In genomic region chr1:174523512-174523828, GRCm38 (mm10) we compare ENCODE assay signal across 21 mouse cellular contexts. TPM values are rescaled to one million over a fixed set of nuclear protein-coding genes. Genes with fewer than 3 reads are reported as not detected.
A peak's percentile ranks its signal among the peaks of the same experiment; 100 is the strongest.
DNase-seq lines count a peak whose midpoint lies in the region; ATAC-seq and TF ChIP-seq lines count a peak whose summit lies in the region.
"Had no signal": no experiment of that assay in that cellular context is flagged by ENCODE, and none has a peak within 500 bp of the region (broad histone marks: within the 10 kb centered on the region; RNA-seq: fewer than 3 reads in every experiment).

No protein-coding gene starts in this region.

- no peak overlapping the region for H3K27ac ChIP-seq in forebrain, embryonic 11.5 days (ENCODE audit: low read depth, low read length)
- no peak overlapping the region for H3K27ac ChIP-seq in forebrain, embryonic 16.5 days (ENCODE audit: low read length)
- H3K27ac ChIP-seq in hindbrain, postnatal 0 days = peak overlapping the region; percentile 80; the same call in 1 of the 2 replicates
- no peak overlapping the region for H3K27ac ChIP-seq in hindbrain, embryonic 10.5 days
- H3K27ac ChIP-seq in midbrain, embryonic 11.5 days (ENCODE audit: low read depth, low read length) = no peak overlapping the region
- H3K27ac ChIP-seq in midbrain, embryonic 16.5 days (ENCODE audit: low read length) = no peak overlapping the region
- 0 out of 2 replicates have a peak overlapping the region, but pooled peaks have one; percentile 13 for H3K27ac ChIP-seq in midbrain, embryonic 15.5 days
- H3K27ac ChIP-seq in intestine, embryonic 16.5 days (ENCODE audit: low read length) = no peak overlapping the region
- H3K27ac ChIP-seq: embryonic facial prominence, embryonic 15.5 days; heart, embryonic 15.5 days had no signal

- H3K9ac ChIP-seq in forebrain, embryonic 11.5 days (ENCODE audit: low read length) = no peak overlapping the region
- no peak overlapping the region for H3K9ac ChIP-seq in forebrain, embryonic 16.5 days (replicated peaks; ENCODE audit: low read depth, low read length)
- H3K9ac ChIP-seq in hindbrain, postnatal 0 days (replicated peaks; ENCODE audit: low read length) = no peak overlapping the region
- no peak overlapping the region for H3K9ac ChIP-seq in midbrain, embryonic 11.5 days (ENCODE audit: low read length)
- H3K9ac ChIP-seq in midbrain, embryonic 16.5 days (ENCODE audit: low read depth, low read length) = no peak overlapping the region
- H3K9ac ChIP-seq in midbrain, embryonic 15.5 days = no peak overlapping the region
- no peak overlapping the region for H3K9ac ChIP-seq in intestine, embryonic 16.5 days (ENCODE audit: low read depth, low read length)
- H3K9ac ChIP-seq: embryonic facial prominence, embryonic 15.5 days; heart, embryonic 15.5 days had no signal

- H3K9me3 ChIP-seq in forebrain, embryonic 11.5 days (ENCODE audit: control insufficient read depth, low read length) = no peaks in the 10 kb centered on the region
- no peaks in the 10 kb centered on the region for H3K9me3 ChIP-seq in forebrain, embryonic 16.5 days (ENCODE audit: control insufficient read depth, low read length)
- H3K9me3 ChIP-seq in hindbrain, postnatal 0 days (ENCODE audit: low read length) = no peaks in the 10 kb centered on the region
- H3K9me3 ChIP-seq in hindbrain, embryonic 10.5 days = no peaks in the 10 kb centered on the region
- H3K9me3 ChIP-seq in midbrain, embryonic 11.5 days (ENCODE audit: control insufficient read depth, low read length) = no peaks in the 10 kb centered on the region
- no peaks in the 10 kb centered on the region for H3K9me3 ChIP-seq in midbrain, embryonic 16.5 days (replicated peaks; ENCODE audit: control insufficient read depth, low read length, poor library complexity, severe bottlenecking)
- no peaks in the 10 kb centered on the region for H3K9me3 ChIP-seq in midbrain, embryonic 15.5 days
- no peaks in the 10 kb centered on the region for H3K9me3 ChIP-seq in intestine, embryonic 16.5 days (ENCODE audit: control insufficient read depth, low read length)
- H3K9me3 ChIP-seq: embryonic facial prominence, embryonic 15.5 days; heart, embryonic 15.5 days had no signal

- H3K27me3 ChIP-seq in forebrain, embryonic 11.5 days (ENCODE audit: control insufficient read depth, insufficient read depth, low read length) = no peaks in the 10 kb centered on the region
- no peaks in the 10 kb centered on the region for H3K27me3 ChIP-seq in forebrain, embryonic 16.5 days (replicated peaks; ENCODE audit: control insufficient read depth, insufficient read depth, low read length)
- no peaks in the 10 kb centered on the region for H3K27me3 ChIP-seq in hindbrain, postnatal 0 days (ENCODE audit: insufficient read depth, low read length)
- H3K27me3 ChIP-seq in hindbrain, embryonic 10.5 days (ENCODE audit: insufficient read depth, poor library complexity, severe bottlenecking) = no peaks in the 10 kb centered on the region
- H3K27me3 ChIP-seq in midbrain, embryonic 11.5 days (ENCODE audit: control insufficient read depth, insufficient read depth, low read length) = no peaks in the 10 kb centered on the region
- no peaks in the 10 kb centered on the region for H3K27me3 ChIP-seq in midbrain, embryonic 16.5 days (ENCODE audit: control insufficient read depth, insufficient read depth, low read depth, low read length)
- H3K27me3 ChIP-seq in midbrain, embryonic 15.5 days (replicated peaks) = no peaks in the 10 kb centered on the region
- H3K27me3 ChIP-seq in intestine, embryonic 16.5 days (replicated peaks; ENCODE audit: control insufficient read depth, insufficient read depth, low read length) = no peaks in the 10 kb centered on the region
- H3K27me3 ChIP-seq: embryonic facial prominence, embryonic 15.5 days; heart, embryonic 15.5 days had no signal

- H3K4me1 ChIP-seq in forebrain, embryonic 11.5 days (replicated peaks; ENCODE audit: control insufficient read depth, insufficient read depth, low read length) = peaks cover 2% of the 10 kb centered on the region; the same call in 1 of the 2 replicates
- peaks cover 5% of the 10 kb centered on the region; the same call in 1 of the 2 replicates for H3K4me1 ChIP-seq in forebrain, embryonic 16.5 days (replicated peaks; ENCODE audit: control insufficient read depth, insufficient read depth, low read length)
- H3K4me1 ChIP-seq in hindbrain, postnatal 0 days (ENCODE audit: insufficient read depth, low read length) = peaks cover 13% of the 10 kb centered on the region
- peaks cover 11% of the 10 kb centered on the region; the same call in 1 of the 2 replicates for H3K4me1 ChIP-seq in hindbrain, embryonic 10.5 days (replicated peaks)
- H3K4me1 ChIP-seq in midbrain, embryonic 11.5 days (ENCODE audit: control insufficient read depth, insufficient read depth, low read length) = peaks cover 9% of the 10 kb centered on the region; the same call in 1 of the 2 replicates
- peaks cover 14% of the 10 kb centered on the region for H3K4me1 ChIP-seq in midbrain, embryonic 16.5 days (ENCODE audit: control insufficient read depth, insufficient read depth, low read length)
- H3K4me1 ChIP-seq in midbrain, embryonic 15.5 days = peaks cover 15% of the 10 kb centered on the region; the same call in 1 of the 2 replicates
- no peaks in the 10 kb centered on the region for H3K4me1 ChIP-seq in intestine, embryonic 16.5 days (ENCODE audit: control insufficient read depth, insufficient read depth, low read length)
- H3K4me1 ChIP-seq: embryonic facial prominence, embryonic 15.5 days; heart, embryonic 15.5 days had no signal

- no peak overlapping the region for H3K4me3 ChIP-seq in forebrain, embryonic 11.5 days (ENCODE audit: low read depth, low read length)
- no peak overlapping the region for H3K4me3 ChIP-seq in forebrain, embryonic 16.5 days (replicated peaks; ENCODE audit: low read length)
- no peak overlapping the region for H3K4me3 ChIP-seq in hindbrain, postnatal 0 days (ENCODE audit: low read length)
- H3K4me3 ChIP-seq in hindbrain, embryonic 10.5 days = no peak overlapping the region
- H3K4me3 ChIP-seq in midbrain, embryonic 11.5 days (ENCODE audit: low read depth, low read length) = no peak overlapping the region
- H3K4me3 ChIP-seq in midbrain, embryonic 16.5 days (ENCODE audit: low read depth, low read length) = no peak overlapping the region
- no peak overlapping the region for H3K4me3 ChIP-seq in midbrain, embryonic 15.5 days
- H3K4me3 ChIP-seq in intestine, embryonic 16.5 days (ENCODE audit: low read length) = no peak overlapping the region
- H3K4me3 ChIP-seq: embryonic facial prominence, embryonic 15.5 days; erythroblast, embryonic 14.5 days; heart, embryonic 15.5 days had no signal

- no peak for TF ChIP-seq CTCF in hindbrain, postnatal 0 days (IDR thresholded peaks at IDR 0.05; ENCODE audit: low read depth)

- 53% methylated on average over 1 of the region's 1 CpGs for WGBS in forebrain, embryonic 11.5 days
- WGBS in forebrain, embryonic 16.5 days = 44% methylated on average over 1 of the region's 1 CpGs
- 54% methylated on average over 1 of the region's 1 CpGs for WGBS in hindbrain, postnatal 0 days
- 59% methylated on average over 1 of the region's 1 CpGs for WGBS in hindbrain, embryonic 10.5 days
- WGBS in midbrain, embryonic 11.5 days = 50% methylated on average over 1 of the region's 1 CpGs
- 18% methylated on average over 1 of the region's 1 CpGs for WGBS in midbrain, embryonic 16.5 days
- WGBS in midbrain, embryonic 15.5 days = 37% methylated on average over 1 of the region's 1 CpGs
- WGBS in intestine, embryonic 16.5 days = 21% methylated on average over 1 of the region's 1 CpGs

- no peak for DNase-seq in forebrain, embryonic 11.5 days (ENCODE audit: low spot score)
- no peak for DNase-seq in hindbrain, postnatal 0 days (ENCODE audit: low spot score)
- DNase-seq in hindbrain, embryonic 10.5 days (ENCODE audit: low spot score) = no peak
- DNase-seq in midbrain, embryonic 11.5 days (ENCODE audit: low spot score, missing footprints) = no peak
- DNase-seq: adrenal gland, adult 8-10 months; adrenal gland, postnatal 36 days; B cell, adult 2 months; cerebellum, adult 2 months; gastrocnemius, postnatal 10 days; heart, adult 18-20 months; heart, postnatal 14 days had no signal

- H3K36me3 ChIP-seq in forebrain, embryonic 11.5 days (ENCODE audit: control insufficient read depth, insufficient read depth, low read length) = no peaks in the 10 kb centered on the region
- H3K36me3 ChIP-seq in forebrain, embryonic 16.5 days (ENCODE audit: control insufficient read depth, insufficient read depth) = no peaks in the 10 kb centered on the region
- H3K36me3 ChIP-seq in hindbrain, postnatal 0 days (ENCODE audit: insufficient read depth, low read length) = no peaks in the 10 kb centered on the region
- peaks cover 11% of the 10 kb centered on the region; the same call in 1 of the 2 replicates for H3K36me3 ChIP-seq in hindbrain, embryonic 10.5 days
- H3K36me3 ChIP-seq in midbrain, embryonic 11.5 days (ENCODE audit: control insufficient read depth, insufficient read depth, low read length) = no peaks in the 10 kb centered on the region
- H3K36me3 ChIP-seq in midbrain, embryonic 16.5 days (ENCODE audit: control insufficient read depth, insufficient read depth, low read length) = 0 out of 2 replicates have a peak, but pooled peaks cover 2% of the 10 kb centered on the region
- no peaks in the 10 kb centered on the region for H3K36me3 ChIP-seq in midbrain, embryonic 15.5 days (replicated peaks)
- no peaks in the 10 kb centered on the region for H3K36me3 ChIP-seq in intestine, embryonic 16.5 days (ENCODE audit: control insufficient read depth, insufficient read depth, low read length)
- H3K36me3 ChIP-seq: embryonic facial prominence, embryonic 15.5 days; G1E; heart, embryonic 15.5 days had no signal

- no peak overlapping the region for H3K4me2 ChIP-seq in forebrain, embryonic 11.5 days (ENCODE audit: low read depth, low read length, severe bottlenecking)
- no peak overlapping the region for H3K4me2 ChIP-seq in forebrain, embryonic 16.5 days (ENCODE audit: low read length)
- no peak overlapping the region for H3K4me2 ChIP-seq in hindbrain, postnatal 0 days (ENCODE audit: low read depth, low read length)
- H3K4me2 ChIP-seq in midbrain, embryonic 11.5 days = no peak overlapping the region
- no peak overlapping the region for H3K4me2 ChIP-seq in midbrain, embryonic 16.5 days (ENCODE audit: low read length)
- no peak overlapping the region for H3K4me2 ChIP-seq in midbrain, embryonic 15.5 days
- no peak overlapping the region for H3K4me2 ChIP-seq in intestine, embryonic 16.5 days (ENCODE audit: low read depth, low read length)
- H3K4me2 ChIP-seq: embryonic facial prominence, embryonic 15.5 days; heart, embryonic 11.5 days; heart, embryonic 15.5 days had no signal

- peak; percentile 43; the same call in 1 of the 2 replicates for ATAC-seq in forebrain, embryonic 11.5 days (replicated peaks; ENCODE audit: low FRiP score)
- ATAC-seq in forebrain, embryonic 16.5 days = no peak
- ATAC-seq in hindbrain, postnatal 0 days = no peak
- peak; percentile 74 for ATAC-seq in midbrain, embryonic 11.5 days (ENCODE audit: low FRiP score)
- no peak for ATAC-seq in midbrain, embryonic 16.5 days
- peak; percentile 21; the same call in 1 of the 2 replicates for ATAC-seq in midbrain, embryonic 15.5 days (replicated peaks)
- no peak for ATAC-seq in intestine, embryonic 16.5 days
- ATAC-seq: CD4-positive, CD25-positive, alpha-beta regulatory T cell, adult 4 months had no signal

RNA-seq across cellular contexts. Expression of gene Fmn2, which starts 21.8 kb away (rescaled TPM):
- polyA plus RNA-seq in forebrain, embryonic 11.5 days (2014; fragmentation: Nextera tagmentation; extraction: Ambion mirVana) = 5.5 and 8.0 TPM in 2 replicates
- 5.2 and 6.9 TPM in 2 replicates for polyA plus RNA-seq in forebrain, embryonic 16.5 days (2015; fragmentation: Nextera tagmentation; extraction: Ambion mirVana)
- total RNA-seq in hindbrain, postnatal 0 days (2014; rRNA removed) = 18.8 and 20.8 TPM in 2 replicates
- 6.8 and 7.8 TPM in 2 replicates for polyA plus RNA-seq in hindbrain, postnatal 0 days (2015; fragmentation: Nextera tagmentation; extraction: Ambion mirVana)
- 6.1 and 8.0 TPM in 2 replicates for polyA plus RNA-seq in hindbrain, embryonic 10.5 days (2016; fragmentation: Nextera tagmentation; extraction: Ambion mirVana)
- polyA plus RNA-seq in midbrain, embryonic 11.5 days (2014; fragmentation: Nextera tagmentation; extraction: Ambion mirVana) = 8.2 and 9.0 TPM in 2 replicates
- 7.6 and 8.8 TPM in 2 replicates for polyA plus RNA-seq in midbrain, embryonic 16.5 days (2015; fragmentation: Nextera tagmentation; extraction: Ambion mirVana)
- polyA plus RNA-seq in midbrain, embryonic 15.5 days (2015; fragmentation: Nextera tagmentation; extraction: Ambion mirVana) = 8.5 and 9.0 TPM in 2 replicates
- 0.62 and 0.73 TPM in 2 replicates for polyA plus RNA-seq in intestine, embryonic 16.5 days (2015; fragmentation: Nextera tagmentation; extraction: Ambion mirVana)
- total RNA-seq: G1E had no signal
- polyA plus RNA-seq: CD4-positive, CD25-positive, alpha-beta regulatory T cell, adult 4 months; G1E had no signal

Comparison
In these comparisons a context has a peak if more than half of its experiments do, and no peak if none do; other contexts are left out.
1. ATAC-seq: peak in forebrain, embryonic 11.5 days (single experiment), midbrain, embryonic 11.5 days (single experiment) and midbrain, embryonic 15.5 days (single experiment); none in forebrain, embryonic 16.5 days (single experiment), hindbrain, postnatal 0 days (single experiment), midbrain, embryonic 16.5 days (single experiment) and intestine, embryonic 16.5 days (single experiment).
2. H3K27ac ChIP-seq: peak in hindbrain, postnatal 0 days (single experiment) and midbrain, embryonic 15.5 days (single experiment); none in forebrain, embryonic 11.5 days (single experiment), forebrain, embryonic 16.5 days (single experiment), hindbrain, embryonic 10.5 days (single experiment), midbrain, embryonic 11.5 days (single experiment), midbrain, embryonic 16.5 days (single experiment) and intestine, embryonic 16.5 days (single experiment).